Mouse (Mus musculus) CD4-positive naive resting alpha-beta T cell, adult 76 days (primary cell): ENCODE results near the gene Cngb1. TPM values are rescaled to one million over a fixed set of nuclear protein-coding genes. Genes with fewer than 3 reads are reported as not detected.

Experiments
- total RNA-seq: library from RNA; stranded (reverse); gene quantifications from one replicate; pipeline ENCODE4 v1.2.4, GENCODE M21; 2023

The Cngb1 gene
- total RNA-seq: not detected

DNA sequence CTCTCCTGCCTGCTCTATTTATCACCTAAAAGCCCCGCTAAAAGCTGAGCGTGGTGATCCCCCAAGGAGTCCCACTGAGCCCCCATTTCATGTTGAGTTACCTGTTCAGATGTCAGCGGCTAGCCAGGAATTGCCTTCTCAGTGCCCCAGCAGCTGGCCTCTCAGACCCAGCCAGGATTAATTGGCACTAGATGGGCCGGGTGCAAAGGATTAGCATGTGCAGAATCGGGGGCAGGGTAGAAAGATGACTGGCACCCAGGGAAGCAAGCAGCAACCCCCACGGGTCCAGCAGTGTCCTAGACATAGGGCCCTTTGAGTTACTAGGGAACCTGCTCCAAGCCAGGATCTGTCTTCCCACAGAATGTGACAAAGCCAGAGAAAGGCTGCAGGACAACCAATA, at the start of gene Cngb1:
Cngb1 (minus strand) TSS at position 155 of the 400 bp plus-strand sequence.

DNA sequence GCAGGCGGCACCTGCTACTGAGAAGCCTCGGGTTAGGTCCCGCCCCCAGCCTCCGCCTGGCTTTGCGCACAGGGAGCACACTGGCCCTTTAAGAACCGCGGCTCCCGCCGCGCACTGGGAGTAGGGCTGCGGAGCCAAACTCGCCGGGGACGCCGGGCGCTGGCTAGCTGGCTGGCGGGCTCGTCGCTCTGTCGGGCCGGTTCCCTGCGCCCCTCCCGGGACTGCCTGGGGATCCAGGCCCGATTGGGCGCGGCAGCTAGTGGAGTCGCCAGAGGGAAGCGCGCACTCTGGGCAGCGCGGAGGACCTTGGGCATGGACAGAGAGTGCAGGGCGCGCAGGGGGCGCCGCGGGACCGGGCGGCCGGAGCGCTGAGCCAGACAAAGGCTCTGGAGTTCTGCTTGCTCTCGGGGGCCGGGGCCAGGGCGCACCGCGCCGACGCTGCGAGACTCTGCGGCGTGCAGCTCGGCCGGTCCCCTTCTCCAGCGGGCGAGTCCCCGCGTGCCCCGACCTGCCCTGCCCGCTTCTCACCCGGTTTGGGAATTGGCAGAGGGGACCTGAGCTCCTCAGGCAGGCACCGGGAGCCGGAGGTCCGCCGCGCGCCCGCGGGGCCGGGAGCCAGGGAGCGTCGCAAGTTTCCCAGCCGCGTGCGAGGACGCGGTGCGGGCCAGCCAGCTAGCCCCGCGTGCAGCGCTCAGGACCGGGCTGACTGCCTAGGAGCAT, 45.9 kb upstream of the Cngb1 start, which contains the start of gene Mmp15:
Mmp15 (plus strand) TSS at position 118 of the 720 bp plus-strand sequence.

GRCm38 (mm10) chr8:95331720-95332436, 25.5 kb upstream of the Cngb1 start, which contains the start of the genes Zfp319 and Usb1:
TSS of gene Zfp319 (minus strand) at chr8:95331950.
TSS of gene Usb1 (plus strand) at chr8:95332284.

DNA sequence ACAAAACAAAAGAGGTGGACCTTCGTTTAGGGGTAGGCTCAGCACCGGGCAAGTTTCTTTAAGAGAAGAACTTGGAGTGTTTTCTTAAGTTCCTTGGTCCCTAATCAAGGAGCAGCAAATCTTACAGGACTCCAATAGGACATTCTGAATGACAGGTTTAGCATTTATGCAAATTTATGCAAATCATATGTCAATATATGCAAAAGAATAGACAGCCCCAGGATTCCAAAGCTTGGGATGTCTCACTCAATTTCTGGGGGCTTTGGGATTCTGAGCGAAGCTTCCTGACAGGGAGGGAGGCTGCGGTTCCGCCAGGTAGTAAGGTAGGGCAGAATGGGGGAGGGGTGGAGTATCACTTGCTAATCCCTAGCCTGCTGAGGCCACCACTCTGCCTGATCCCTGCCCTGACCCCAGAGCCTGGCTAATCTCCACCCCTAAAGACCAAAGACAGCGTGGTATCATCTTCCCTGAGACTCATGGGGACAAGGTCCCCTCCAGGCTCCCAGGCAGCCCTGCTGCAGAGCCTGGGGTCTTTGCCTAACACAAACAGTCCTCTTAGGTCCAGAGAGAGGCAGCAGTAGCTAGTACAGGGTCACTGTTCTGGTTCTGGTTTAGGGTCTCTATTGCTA, 4.1 kb upstream of the Cngb1 start, which contains the start of gene Tepp:
Tepp (plus strand) TSS at position 225 of the 629 bp plus-strand sequence.

GRCm38 (mm10) chr8:95202649-95203275, 103.6 kb downstream of the Cngb1 start, which contains the start of gene Kifc3:
TSS of gene Kifc3 (minus strand) at chr8:95202812.

Other genes with a start within 250 kb of the Cngb1 start
- 10.6 TPM for gene Katnb1, start 225.4 kb downstream of the Cngb1 start, total RNA-seq
- gene Kifc3, start 103.8 kb downstream of the Cngb1 start, total RNA-seq: 7.6 TPM
- gene Tepp, start 4.0 kb upstream of the Cngb1 start, total RNA-seq: not detected
- 20.0 TPM for gene Zfp319, start 25.4 kb upstream of the Cngb1 start, total RNA-seq
- gene Usb1, start 25.7 kb upstream of the Cngb1 start, total RNA-seq: 41.3 TPM
- gene Mmp15, start 45.7 kb upstream of the Cngb1 start, total RNA-seq: 5.6 TPM
- gene Cfap20, start 128.3 kb upstream of the Cngb1 start, total RNA-seq: 70.3 TPM
- 73.8 TPM for gene Csnk2a2, start 183.5 kb upstream of the Cngb1 start, total RNA-seq
- not detected for gene Ccdc113, start 227.5 kb upstream of the Cngb1 start, total RNA-seq